In genomic region chr13:97490131-97490530, GRCm38 (mm10) we compare ENCODE assay signal across 25 mouse cellular contexts.
"Had no signal": no experiment of that assay in that cellular context is flagged by ENCODE, and none has a peak within 500 bp of the region (broad histone marks: within the 10 kb centered on the region; RNA-seq: fewer than 3 reads in every experiment).

No protein-coding gene starts in this region.

- H3K4me1 ChIP-seq: megakaryocyte, embryonic 14.5 days had no signal

- H3K4me2 ChIP-seq: kidney, embryonic 15.5 days; limb, embryonic 12.5 days; limb, embryonic 15.5 days; liver, embryonic 11.5 days; lung, embryonic 14.5 days; neural tube, embryonic 12.5 days; neural tube, embryonic 15.5 days had no signal

- H3K9me3 ChIP-seq: kidney, embryonic 15.5 days; limb, embryonic 12.5 days; limb, embryonic 15.5 days; megakaryocyte, embryonic 14.5 days; midbrain, embryonic 10.5 days; neural tube, embryonic 12.5 days; neural tube, embryonic 15.5 days had no signal

- ATAC-seq: liver, postnatal 0 days; lung, postnatal 0 days had no signal

- DNase-seq: kidney, adult 11 months; kidney, adult 8-10 months; kidney, postnatal 10 days; kidney, postnatal 4 days; layer of hippocampus, adult 9-11 months; layer of hippocampus, postnatal 36 days; left cerebral cortex, postnatal 4 days; liver, postnatal 0 days; midbrain, embryonic 14.5 days; thymus, adult 2 months; thymus, postnatal 14 days; thymus, postnatal 4 days had no signal

- H3K4me3 ChIP-seq: kidney, embryonic 15.5 days; layer of hippocampus, adult 2 months; limb, embryonic 12.5 days; limb, embryonic 15.5 days; megakaryocyte, embryonic 14.5 days; midbrain, embryonic 10.5 days; neural tube, embryonic 12.5 days; neural tube, embryonic 15.5 days had no signal

- H3K9ac ChIP-seq: kidney, embryonic 15.5 days; limb, embryonic 12.5 days; limb, embryonic 15.5 days; liver, embryonic 14.5 days; liver, postnatal 0 days; lung, embryonic 14.5 days; neural tube, embryonic 12.5 days; neural tube, embryonic 15.5 days had no signal

- H3K27ac ChIP-seq: kidney, embryonic 15.5 days; layer of hippocampus, adult 2 months; limb, embryonic 12.5 days; limb, embryonic 15.5 days; liver, embryonic 14.5 days; neural tube, embryonic 12.5 days; neural tube, embryonic 15.5 days; stomach, postnatal 0 days had no signal

- H3K36me3 ChIP-seq: kidney, embryonic 15.5 days; limb, embryonic 12.5 days; limb, embryonic 15.5 days; midbrain, embryonic 10.5 days; neural tube, embryonic 12.5 days; neural tube, embryonic 15.5 days had no signal

- H3K27me3 ChIP-seq: kidney, embryonic 15.5 days; limb, embryonic 15.5 days; neural tube, embryonic 12.5 days; neural tube, embryonic 15.5 days had no signal
